Mouse (Mus musculus) kidney, adult 2 months (tissue): ENCODE measurements around the gene Slc34a2.

Source experiments
- CTCF ChIP-seq: fragments of 200-500 bp; conservative IDR thresholded peaks from 2 replicates; pipeline ENCODE4 v1.5.1; 2011; ENCODE audit warnings: low read depth, mild to moderate bottlenecking, control low read depth, low read length, moderate library complexity, mixed read lengths; ENCODE audit not compliant: insufficient read depth, insufficient read length
- POLR2A ChIP-seq: fragments of 200-500 bp; IDR thresholded peaks from one replicate; pipeline ENCODE4 v1.6.1; 2011; ENCODE audit warnings: low read depth, low read length, control low read depth

DNA sequence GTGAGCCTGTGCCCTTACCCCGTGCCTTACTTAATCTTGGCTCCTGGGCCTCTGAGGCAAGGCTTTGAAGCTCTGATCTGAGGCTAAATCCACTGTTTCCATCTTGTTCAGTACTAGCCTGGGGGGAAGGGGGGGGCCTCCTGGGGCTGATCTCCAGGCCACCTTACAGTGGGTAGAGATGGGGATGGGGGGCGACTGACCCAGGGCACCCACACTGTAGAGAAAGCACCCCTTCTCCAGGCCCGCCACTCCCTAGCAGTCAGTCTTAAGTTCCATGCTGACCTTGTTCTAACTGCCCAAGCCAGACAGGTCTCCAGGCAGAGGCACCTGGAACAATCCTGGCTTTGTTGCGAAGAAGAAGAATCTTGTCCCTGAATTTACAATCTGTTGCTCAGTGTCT is 10.7 kb downstream of the Slc34a2 start:
- TF ChIP-seq CTCF (no peak), POLR2A (no peak)
